Mouse (Mus musculus) forebrain, embryonic 10.5 days (tissue): Measurements from ENCODE around the gene Mdfic. TPM values are rescaled to one million over a fixed set of nuclear protein-coding genes. Genes with fewer than 3 reads are reported as not detected.

Experiments
- DNase-seq: peaks from one replicate; pipeline ENCODE4 v3.0.0-alpha.2; 2017; ENCODE audit warnings: low spot score; ENCODE audit errors: extremely low spot score
- H3K27ac ChIP-seq: fragments of 300-500 bp; sonication (generic); 2 replicates; pipeline ENCODE4 v1.5.1; 2016; ENCODE audit warnings: mild to moderate bottlenecking
- H3K27me3 ChIP-seq: fragments of 300-500 bp; sonication (generic); 2 replicates; pipeline ENCODE4 v1.6.1; 2016; ENCODE audit warnings: mild to moderate bottlenecking; ENCODE audit not compliant: poor library complexity, severe bottlenecking
- H3K36me3 ChIP-seq: fragments of 300-500 bp; sonication (generic); replicated peaks from 2 replicates; pipeline ENCODE4 v1.6.1; 2016; ENCODE audit warnings: mild to moderate bottlenecking, moderate library complexity
- H3K4me1 ChIP-seq: fragments of 300-500 bp; sonication (generic); 2 replicates; pipeline ENCODE4 v1.6.1; 2016
- H3K4me3 ChIP-seq: fragments of 300-500 bp; sonication (generic); 2 replicates; pipeline ENCODE4 v1.5.1; 2016; ENCODE audit warnings: mild to moderate bottlenecking, moderate library complexity
- H3K9me3 ChIP-seq: fragments of 300-500 bp; sonication (generic); 2 replicates; pipeline ENCODE4 v1.6.1; 2016; ENCODE audit warnings: mild to moderate bottlenecking, moderate library complexity
- WGBS: fragments of 180-500 bp; shearing (Covaris S2); methylation state at CpG from one replicate; pipeline ENCODE4 v1.1.7; 2016; 5-methylcytosine and 5-hydroxymethylcytosine counted together
- polyA plus RNA-seq: library from polyadenylated mRNA; unstranded; fragments of >200 nt; fragmentation: Nextera tagmentation; extraction: Ambion mirVana; gene quantifications from 2 replicates; pipeline ENCODE4 v1.2.1, GENCODE M21; 2016

Gene Mdfic
- polyA plus RNA-seq, 1 experiment from 2014 or later: 3.3 TPM

DNA sequence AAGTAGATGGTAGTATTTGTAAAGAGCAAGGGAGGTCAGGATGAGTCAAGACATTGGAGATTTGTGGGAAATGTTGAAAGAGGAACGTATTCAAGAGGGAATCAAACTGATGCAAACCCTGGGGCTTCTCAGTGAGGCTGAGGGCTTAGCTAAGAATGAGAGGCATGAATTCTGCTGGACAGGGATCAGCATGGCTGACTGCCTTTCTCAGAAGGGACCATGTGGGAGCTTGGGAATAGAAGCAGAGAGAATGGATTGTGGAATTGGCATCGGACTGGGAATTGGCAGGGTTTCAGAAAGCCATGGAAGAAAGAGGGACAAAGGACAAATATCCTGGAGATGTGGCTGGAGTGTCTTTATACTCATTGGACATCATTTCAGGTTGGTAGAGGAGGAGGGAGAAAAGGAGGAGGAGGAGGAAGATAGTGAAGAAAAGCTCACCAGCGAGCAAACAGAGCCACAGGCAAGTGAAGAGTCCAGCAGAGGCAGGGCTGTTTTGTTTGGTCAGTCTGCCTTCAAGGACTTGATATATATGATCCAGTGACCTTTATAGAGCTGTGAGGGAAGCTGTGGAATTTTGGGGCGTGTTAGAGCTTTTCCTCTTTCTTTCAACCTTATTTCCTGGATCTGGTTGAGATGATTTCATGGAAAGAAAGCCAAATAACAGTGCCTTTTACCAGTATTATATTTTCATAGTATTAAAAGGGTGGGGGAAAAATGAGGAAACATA is 7.4 kb downstream of the Mdfic start:
- no peak overlapping the region for H3K27ac ChIP-seq
- H3K27me3 ChIP-seq: no peaks in the 10 kb centered on the region
- no peaks in the 10 kb centered on the region for H3K9me3 ChIP-seq
- no peaks in the 10 kb centered on the region; the same call in 1 of the 2 replicates for H3K4me1 ChIP-seq
- no peaks in the 10 kb centered on the region for H3K36me3 ChIP-seq
- WGBS: 71% methylated on average over 4 of the region's 4 CpGs
- DNase-seq: no peak
- H3K4me3 ChIP-seq: no peak overlapping the region

DNA sequence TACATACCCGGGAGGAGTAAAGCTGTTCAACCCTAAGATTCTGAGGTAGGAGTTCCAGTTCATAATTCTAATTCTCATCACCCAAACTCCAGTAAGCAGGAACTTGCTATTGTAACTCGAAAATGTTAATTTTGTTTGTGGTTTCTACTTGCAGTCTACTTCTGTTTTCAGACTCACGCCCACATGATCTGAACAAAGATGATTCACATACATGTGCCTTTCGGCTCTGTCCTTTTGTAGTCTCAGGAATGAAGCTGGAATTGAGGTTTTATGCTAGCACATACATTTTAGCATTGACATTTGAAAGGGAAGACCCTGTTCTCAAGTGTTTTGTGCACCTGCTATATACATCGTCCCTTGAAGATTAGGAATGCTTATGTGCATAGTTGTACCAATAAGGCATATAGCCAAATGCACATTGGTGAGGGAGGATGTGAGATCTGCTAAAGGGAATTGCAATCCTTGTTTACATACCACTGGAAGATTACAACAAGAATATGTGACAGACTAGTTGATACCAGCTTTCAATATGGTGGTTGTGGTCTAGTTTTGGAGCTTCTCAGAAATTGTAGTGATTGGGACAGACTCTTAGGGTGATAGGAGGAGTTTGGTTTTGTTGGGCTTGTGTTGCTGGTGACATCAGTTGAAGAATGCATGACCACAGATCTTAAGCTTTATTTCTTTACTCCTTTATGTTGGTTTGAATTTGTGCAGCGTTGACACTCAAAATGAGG is 8.6 kb downstream of the Mdfic start:
- Histone ChIP-seq H3K9me3 (no peaks in the 10 kb centered on the region), H3K27ac (no peak overlapping the region), H3K27me3 (no peaks in the 10 kb centered on the region), H3K36me3 (no peaks in the 10 kb centered on the region), H3K4me3 (no peak overlapping the region), H3K4me1 (no peaks in the 10 kb centered on the region; the same call in 1 of the 2 replicates)
- no peak for DNase-seq
- WGBS: 90% methylated on average over 6 of the region's 6 CpGs

DNA sequence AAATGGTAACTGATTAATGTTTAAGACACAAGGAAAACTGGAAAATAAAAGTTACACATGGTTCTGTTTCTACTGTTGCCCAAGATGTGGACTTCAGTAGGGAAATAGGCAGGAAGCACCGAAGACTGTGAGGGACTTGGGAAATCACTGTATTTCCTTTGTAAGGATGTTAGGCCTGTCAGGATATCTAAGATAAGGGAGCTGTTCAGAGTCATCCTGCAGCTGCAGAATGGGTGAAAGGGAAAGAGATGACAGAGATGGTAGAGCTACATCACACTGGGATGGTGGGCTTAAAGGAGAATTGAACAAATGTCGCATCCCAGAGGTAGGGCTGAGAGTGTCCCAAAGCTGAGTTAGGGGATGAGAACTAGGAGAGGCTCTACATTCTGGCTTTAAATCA is 9.8 kb downstream of the Mdfic start:
- Histone ChIP-seq H3K27me3 (no peaks in the 10 kb centered on the region), H3K9me3 (no peaks in the 10 kb centered on the region), H3K4me1 (no peaks in the 10 kb centered on the region; the same call in 1 of the 2 replicates), H3K36me3 (no peaks in the 10 kb centered on the region), H3K27ac (no peak overlapping the region), H3K4me3 (no peak overlapping the region)
- no peak for DNase-seq
- 97% methylated on average over 2 of the region's 2 CpGs for WGBS

DNA sequence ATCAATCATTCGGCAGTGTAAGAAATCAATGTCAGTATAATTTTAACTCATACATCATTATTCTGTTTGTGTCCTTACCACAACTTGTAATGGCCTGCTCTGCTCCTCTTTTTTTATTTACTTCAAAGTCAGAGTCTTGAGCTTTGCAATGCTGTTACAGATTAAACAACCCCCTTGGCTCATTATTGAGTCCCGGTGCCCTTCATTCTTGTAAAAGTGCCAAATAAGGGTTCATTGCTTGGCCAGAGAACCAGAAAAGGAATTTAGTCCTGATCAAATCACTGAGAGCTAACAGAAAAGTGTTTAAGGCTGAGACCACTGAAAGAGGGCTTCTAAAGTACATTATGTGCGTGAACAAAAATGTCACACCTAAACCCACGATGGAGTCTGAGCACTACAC is 10.2 kb downstream of the Mdfic start:
- Histone ChIP-seq H3K9me3 (no peaks in the 10 kb centered on the region), H3K27me3 (no peaks in the 10 kb centered on the region), H3K27ac (no peak overlapping the region), H3K4me3 (no peak overlapping the region), H3K4me1 (no peaks in the 10 kb centered on the region; the same call in 1 of the 2 replicates), H3K36me3 (no peaks in the 10 kb centered on the region)
- WGBS: 94% methylated on average over 4 of the region's 4 CpGs
- no peak for DNase-seq

DNA sequence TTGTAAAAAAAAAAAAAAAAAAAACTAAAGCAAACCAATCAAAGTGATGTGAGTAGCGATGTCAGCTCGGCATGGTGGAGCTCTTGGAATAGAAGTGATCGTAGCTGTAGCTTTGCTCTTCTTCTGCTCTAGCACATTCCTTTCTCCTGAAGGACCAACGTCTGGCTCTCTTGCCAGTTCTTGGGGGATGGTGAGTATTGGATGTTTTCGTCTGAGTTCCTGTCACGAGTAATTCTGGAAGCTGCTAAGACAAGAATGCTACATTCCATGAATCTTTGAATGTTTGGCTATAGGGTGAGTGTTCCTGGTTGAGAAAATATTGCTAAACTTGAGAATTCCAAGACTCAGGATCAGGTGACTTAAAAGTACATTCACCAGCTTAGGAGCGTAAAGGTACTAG is 11.0 kb downstream of the Mdfic start:
- 81% methylated on average over 7 of the region's 7 CpGs for WGBS
- Histone ChIP-seq H3K9me3 (no peaks in the 10 kb centered on the region), H3K4me3 (no peak overlapping the region), H3K4me1 (no peaks in the 10 kb centered on the region; the same call in 1 of the 2 replicates), H3K36me3 (no peaks in the 10 kb centered on the region), H3K27ac (no peak overlapping the region), H3K27me3 (no peaks in the 10 kb centered on the region)
- no peak for DNase-seq

DNA sequence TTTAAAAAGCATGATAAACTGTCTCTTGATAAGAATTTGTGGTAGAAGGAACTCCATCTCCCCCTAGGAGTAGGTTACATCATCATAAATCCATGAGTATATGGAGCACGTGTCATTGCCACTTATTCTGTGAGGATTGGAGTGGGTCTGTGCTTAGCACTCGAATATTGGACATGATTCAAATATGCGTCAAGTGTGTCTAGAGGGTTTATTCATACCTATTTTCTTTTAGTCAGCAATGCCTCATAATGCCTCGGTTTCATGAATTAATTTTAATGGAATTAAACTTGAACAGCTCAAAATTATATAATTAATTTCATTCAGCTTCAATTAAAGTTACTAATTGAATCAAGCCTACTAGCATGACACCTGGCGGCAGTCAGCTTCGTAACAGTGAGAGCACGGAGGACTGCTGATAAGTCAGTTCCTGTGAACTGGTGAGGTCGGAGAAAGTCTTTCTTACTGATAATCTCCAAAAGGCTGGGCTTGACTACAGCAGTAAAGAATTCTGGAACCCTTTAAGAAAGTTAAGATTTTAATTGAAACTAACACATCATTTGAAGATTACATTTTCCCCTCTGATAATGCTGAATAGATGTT is 17.0 kb downstream of the Mdfic start:
- WGBS: 88% methylated on average over 8 of the region's 8 CpGs
- H3K4me3 ChIP-seq: no peak overlapping the region
- peaks cover 11% of the 10 kb centered on the region for H3K36me3 ChIP-seq
- H3K27ac ChIP-seq: no peak overlapping the region
- H3K4me1 ChIP-seq: no peaks in the 10 kb centered on the region
- H3K9me3 ChIP-seq: no peaks in the 10 kb centered on the region
- DNase-seq: no peak
- no peaks in the 10 kb centered on the region for H3K27me3 ChIP-seq

DNA sequence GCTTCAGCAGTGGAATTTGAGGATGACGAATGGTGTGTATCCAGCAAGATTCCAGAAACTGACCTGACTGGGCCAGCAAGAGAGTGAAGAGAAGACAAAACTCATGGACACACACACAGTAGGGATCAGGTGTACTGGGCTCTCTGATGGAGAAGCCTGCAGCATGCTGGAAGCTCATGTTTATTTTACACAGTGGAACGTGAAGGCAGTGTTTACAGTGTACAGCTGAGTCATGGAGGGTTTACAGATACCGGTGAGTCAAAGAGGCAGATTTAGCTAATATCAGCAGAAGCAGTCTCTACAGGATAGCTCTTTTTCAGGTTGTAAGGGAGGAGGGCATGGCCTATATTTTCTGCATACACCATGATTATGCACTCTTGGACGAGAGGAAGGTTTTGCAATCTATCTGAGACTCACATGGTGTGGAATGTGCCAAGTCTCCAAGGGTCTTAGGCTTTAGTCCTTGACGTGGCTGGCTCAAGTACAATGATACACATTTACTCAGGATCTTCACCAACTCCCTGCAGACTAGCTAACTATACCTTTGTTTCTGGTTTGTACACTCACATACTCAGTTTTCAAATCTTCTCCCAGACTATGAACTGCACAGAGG is 18.0 kb downstream of the Mdfic start:
- peaks cover 5% of the 10 kb centered on the region for H3K4me1 ChIP-seq
- no peak for DNase-seq
- peaks cover 13% of the 10 kb centered on the region for H3K36me3 ChIP-seq
- no peak overlapping the region for H3K27ac ChIP-seq
- no peak overlapping the region for H3K4me3 ChIP-seq
- no peaks in the 10 kb centered on the region for H3K27me3 ChIP-seq
- no peaks in the 10 kb centered on the region for H3K9me3 ChIP-seq
- 86% methylated on average over 5 of the region's 5 CpGs for WGBS

DNA sequence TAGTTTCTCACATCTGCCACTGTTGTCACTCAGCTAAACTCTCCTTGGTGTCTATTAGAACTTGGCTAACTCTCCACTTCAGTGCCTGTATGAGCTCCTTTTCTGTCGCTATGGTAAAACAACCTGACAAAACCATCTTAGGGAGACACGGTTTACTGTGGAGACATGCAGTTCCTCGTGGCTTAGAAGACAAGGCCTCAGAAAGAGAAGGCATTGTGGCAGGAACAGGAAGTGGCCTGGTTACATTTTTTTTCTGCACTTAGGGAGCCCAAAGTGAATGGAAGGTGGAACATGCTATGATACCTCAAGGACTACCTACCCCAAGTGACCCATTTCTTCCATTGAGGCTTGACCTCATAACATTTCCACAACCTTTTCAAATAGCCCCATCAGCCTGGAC is 18.7 kb downstream of the Mdfic start:
- no peaks in the 10 kb centered on the region for H3K9me3 ChIP-seq
- 85% methylated on average over 3 of the region's 3 CpGs for WGBS
- no peaks in the 10 kb centered on the region for H3K27me3 ChIP-seq
- peaks cover 10% of the 10 kb centered on the region for H3K4me1 ChIP-seq
- DNase-seq: no peak
- no peak overlapping the region for H3K4me3 ChIP-seq
- no peak overlapping the region for H3K27ac ChIP-seq
- peaks cover 13% of the 10 kb centered on the region for H3K36me3 ChIP-seq

DNA sequence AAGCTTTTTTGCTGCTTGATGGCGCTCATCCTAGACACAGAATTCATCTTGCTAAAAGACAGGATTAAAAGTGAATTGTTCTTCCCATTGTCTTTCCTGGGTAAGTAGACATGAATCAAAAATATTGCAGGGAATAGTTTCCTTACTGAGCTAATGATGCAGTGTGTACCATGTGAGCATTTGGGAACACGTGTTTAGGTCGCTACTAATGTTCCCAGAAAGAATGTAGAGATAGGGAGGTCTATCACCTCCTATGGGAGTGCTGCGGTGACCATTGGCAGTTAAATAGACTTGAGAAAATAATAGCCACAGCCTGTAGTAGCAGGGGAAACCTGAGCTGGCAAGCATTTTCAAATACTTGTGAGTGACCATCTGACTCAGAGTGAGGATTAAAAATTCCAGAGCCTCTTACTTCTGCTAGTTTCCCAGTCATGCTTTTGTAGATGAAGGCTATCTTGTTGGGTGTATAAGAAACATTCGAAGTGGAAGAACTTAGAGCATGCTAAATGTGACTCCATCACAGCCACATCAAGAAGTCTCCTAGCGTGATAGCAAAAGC is 22.2 kb downstream of the Mdfic start:
- Histone ChIP-seq H3K9me3 (no peaks in the 10 kb centered on the region), H3K4me3 (no peak overlapping the region), H3K36me3 (peaks cover 16% of the 10 kb centered on the region), H3K4me1 (peaks cover 26% of the 10 kb centered on the region), H3K27ac (no peak overlapping the region), H3K27me3 (no peaks in the 10 kb centered on the region)
- 85% methylated on average over 6 of the region's 6 CpGs for WGBS
- DNase-seq: no peak

DNA sequence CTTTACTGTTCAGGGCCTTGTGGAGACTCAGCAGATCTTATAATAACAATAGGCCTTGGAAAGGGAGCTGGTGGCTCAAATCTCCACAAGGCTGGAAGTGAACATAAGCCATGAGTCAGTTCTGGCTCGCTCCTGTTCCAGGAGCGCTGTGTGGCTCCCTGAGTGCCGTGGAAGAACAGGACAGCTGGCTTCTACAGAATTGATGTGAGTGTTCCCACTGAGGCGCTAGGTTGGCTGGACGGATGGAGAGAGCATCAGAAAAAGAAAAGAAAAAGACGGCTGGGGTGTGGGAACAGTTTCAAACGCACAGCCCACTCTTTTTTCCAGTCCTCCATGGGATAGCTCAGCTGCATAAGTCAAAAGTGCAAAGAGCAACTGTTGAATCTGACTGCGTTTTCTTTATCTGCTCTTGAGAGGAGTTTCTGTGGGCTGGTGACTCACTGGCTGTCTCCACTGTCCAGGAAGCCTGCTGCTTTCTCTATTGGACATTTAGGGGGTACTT is 22.9 kb downstream of the Mdfic start:
- Histone ChIP-seq H3K9me3 (no peaks in the 10 kb centered on the region), H3K4me3 (no peak overlapping the region), H3K4me1 (peaks cover 26% of the 10 kb centered on the region), H3K36me3 (peaks cover 14% of the 10 kb centered on the region), H3K27ac (no peak overlapping the region), H3K27me3 (no peaks in the 10 kb centered on the region)
- WGBS: 79% methylated on average over 8 of the region's 8 CpGs
- no peak for DNase-seq

DNA sequence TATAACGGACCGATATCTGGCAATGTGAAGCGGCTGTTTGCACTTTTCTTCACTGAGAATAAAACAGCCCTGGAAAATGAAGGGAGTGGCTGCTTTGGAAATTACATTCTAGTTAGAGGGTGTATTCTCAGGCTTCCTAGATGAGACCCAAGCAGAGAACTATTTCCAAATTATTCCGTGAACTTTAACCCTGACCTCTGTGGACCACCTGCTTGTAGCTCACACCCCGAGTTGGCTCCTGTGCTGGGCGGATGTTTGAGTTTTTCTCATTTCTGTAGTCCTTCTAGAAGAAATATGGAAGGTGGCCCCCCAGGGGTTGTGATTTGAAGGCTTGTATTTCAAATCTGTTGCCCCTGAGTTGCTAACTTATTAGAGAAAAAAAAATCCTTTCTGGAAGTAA is 23.3 kb downstream of the Mdfic start:
- no peak for DNase-seq
- 80% methylated on average over 6 of the region's 6 CpGs for WGBS
- peaks cover 10% of the 10 kb centered on the region for H3K36me3 ChIP-seq
- H3K9me3 ChIP-seq: no peaks in the 10 kb centered on the region
- no peak overlapping the region for H3K4me3 ChIP-seq
- H3K27ac ChIP-seq: no peak overlapping the region
- no peaks in the 10 kb centered on the region for H3K27me3 ChIP-seq
- H3K4me1 ChIP-seq: peaks cover 26% of the 10 kb centered on the region

DNA sequence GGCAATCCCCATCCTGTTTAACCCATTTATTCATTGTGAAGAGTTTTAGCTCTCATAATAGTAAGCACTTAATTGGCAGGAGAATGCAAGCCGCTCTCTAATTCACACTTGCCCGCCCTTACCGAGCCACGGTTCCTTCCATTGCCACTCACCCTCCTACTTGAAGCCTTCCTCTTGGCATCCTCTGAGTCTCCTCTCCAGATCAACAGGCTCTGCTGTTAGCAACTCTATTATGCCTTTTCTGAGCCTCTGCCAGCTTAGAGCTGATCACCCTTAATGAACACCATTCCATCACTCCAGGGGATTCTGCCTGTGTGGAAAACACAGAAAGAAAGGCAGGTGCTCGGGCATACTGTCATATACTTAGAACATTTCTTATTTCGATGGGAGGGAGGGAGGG is 24.9 kb downstream of the Mdfic start:
- peaks cover 26% of the 10 kb centered on the region for H3K4me1 ChIP-seq
- no peak overlapping the region for H3K4me3 ChIP-seq
- H3K27ac ChIP-seq: no peak overlapping the region
- DNase-seq: peak; percentile 18
- H3K36me3 ChIP-seq: peaks cover 10% of the 10 kb centered on the region
- H3K27me3 ChIP-seq: no peaks in the 10 kb centered on the region
- 34% methylated on average over 6 of the region's 6 CpGs for WGBS
- H3K9me3 ChIP-seq: no peaks in the 10 kb centered on the region
